Mouse (Mus musculus) liver, embryonic 14 days (tissue): ENCODE data around the gene Defa28. TPM values are rescaled to one million over a fixed set of nuclear protein-coding genes. Genes with fewer than 3 reads are reported as not detected.

ENCODE experiments used
- polyA plus RNA-seq: library from polyadenylated mRNA; depleted of rRNA; stranded (reverse); fragments of >200 nt; gene quantifications from 2 replicates; pipeline ENCODE4 v1.2.3, GENCODE M21; 2012; rRNA removed

Defa28 gene
- not detected in 2 replicates for polyA plus RNA-seq

GRCm38 (mm10) chr8:21582706-21583105, at the start of gene Defa28:
TSS of gene Defa28 (plus strand) at chr8:21583006.

DNA sequence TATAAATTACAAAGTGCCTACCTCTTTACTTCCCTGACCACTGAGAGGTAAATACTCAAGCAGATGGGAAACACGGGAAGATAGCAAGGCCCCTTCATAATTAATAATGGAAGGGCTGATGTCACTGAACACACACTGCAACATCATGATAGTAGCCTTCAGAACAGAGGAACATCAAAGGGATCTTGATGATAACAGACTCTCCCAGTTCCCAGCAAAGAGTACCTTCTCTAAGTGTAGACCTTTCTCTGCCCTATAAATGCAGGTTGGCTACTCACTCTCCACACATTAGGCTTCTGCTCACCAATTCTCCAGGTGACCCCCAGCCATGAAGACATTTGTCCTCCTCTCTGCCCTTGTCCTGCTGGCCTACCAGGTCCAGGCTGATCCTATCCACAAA, 17.7 kb upstream of the Defa28 start, which contains the start of gene Defa37:
Gene Defa37 (plus strand): TSS at position 301 of the 400 bp plus-strand sequence.

GRCm38 (mm10) chr8:21594408-21594807, 11.6 kb downstream of the Defa28 start, which contains the start of gene Gm7861:
TSS of gene Gm7861 (minus strand) at chr8:21594508.

DNA sequence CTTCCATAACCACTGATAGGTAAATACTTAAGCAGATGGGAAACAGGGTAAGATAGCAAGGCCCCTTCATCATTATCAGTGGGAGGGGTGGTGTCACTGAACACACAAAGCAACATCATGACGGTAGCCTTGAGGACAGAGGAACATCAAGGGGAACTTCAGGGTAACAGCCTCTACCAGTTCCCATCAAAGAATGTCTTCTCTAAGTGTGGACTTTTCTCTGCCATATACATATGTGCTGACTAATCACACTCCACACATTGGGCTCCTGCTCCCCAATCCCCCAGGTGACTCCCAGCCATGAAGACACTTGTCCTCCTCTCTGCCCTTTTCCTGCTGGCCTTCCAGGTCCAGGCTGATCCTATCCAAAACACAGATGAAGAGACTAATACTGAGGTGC, 35.1 kb downstream of the Defa28 start, which contains the start of gene Defa26:
Gene Defa26 (plus strand): TSS at position 301 of the 400 bp plus-strand sequence.

Other genes starting within 250 kb of the Defa28 start
- not detected in 2 replicates for gene Defa2, start 204.5 kb upstream of the Defa28 start, polyA plus RNA-seq
- gene Defa33, start 191.2 kb upstream of the Defa28 start, polyA plus RNA-seq = not detected in 2 replicates
- gene Defa36, start 155.6 kb upstream of the Defa28 start, polyA plus RNA-seq = not detected in 2 replicates
- not detected in 2 replicates for gene Gm7849, start 126.4 kb upstream of the Defa28 start, polyA plus RNA-seq
- not detected in 2 replicates for gene Defa20, start 73.7 kb upstream of the Defa28 start, polyA plus RNA-seq
- gene Defa32, start 54.0 kb upstream of the Defa28 start, polyA plus RNA-seq = not detected in 2 replicates
- gene Defa37, start 17.6 kb upstream of the Defa28 start, polyA plus RNA-seq = not detected in 2 replicates
- not detected in 2 replicates for gene Gm7861, start 11.5 kb downstream of the Defa28 start, polyA plus RNA-seq
- gene Defa26, start 35.2 kb downstream of the Defa28 start, polyA plus RNA-seq = not detected in 2 replicates
- gene Defa17, start 72.8 kb downstream of the Defa28 start, polyA plus RNA-seq = not detected in 2 replicates
- not detected in 2 replicates for gene Defa34, start 82.8 kb downstream of the Defa28 start, polyA plus RNA-seq
- gene AY761184, start 120.6 kb downstream of the Defa28 start, polyA plus RNA-seq = not detected in 2 replicates
- gene Defa24, start 151.5 kb downstream of the Defa28 start, polyA plus RNA-seq = not detected in 2 replicates
- not detected in 2 replicates for gene Defb50, start 240.5 kb downstream of the Defa28 start, polyA plus RNA-seq